Mouse (Mus musculus) G1E (cell line): ENCODE results near the gene Mapkapk3.

Experiments used
- CTCF ChIP-seq: IDR thresholded peaks from 2 replicates; pipeline ENCODE4 v1.5.1; 2012; ENCODE audit warnings: low read depth, low read length, inconsistent platforms, mixed read lengths
- POLR2AphosphoS5 ChIP-seq: IDR thresholded peaks from 2 replicates; pipeline ENCODE4 v1.6.1; 2012; ENCODE audit warnings: low read depth, low read length, inconsistent platforms; ENCODE audit not compliant: insufficient replicate concordance

DNA sequence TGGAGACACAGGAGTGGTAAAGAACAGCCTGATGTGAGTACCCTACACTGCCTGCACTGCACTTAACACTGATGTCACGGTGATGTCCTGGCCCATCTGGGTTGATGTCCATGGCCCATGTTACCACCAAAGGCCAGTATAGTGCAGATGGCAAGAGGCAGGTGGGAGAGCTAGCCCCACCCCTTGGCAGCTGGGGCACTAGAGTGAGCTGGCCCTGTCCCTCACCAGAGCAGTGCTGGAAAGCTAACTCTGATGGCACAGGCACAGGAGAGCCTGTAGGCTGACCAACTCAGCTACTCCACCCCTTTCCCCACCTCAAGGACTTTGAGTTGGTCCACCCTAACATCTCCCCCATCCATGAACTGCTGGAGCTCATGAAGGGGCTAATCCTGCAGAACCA is 65.1 kb downstream of the Mapkapk3 start:
- TF ChIP-seq CTCF (no peak), POLR2AphosphoS5 (no peak)
